Mouse (Mus musculus): ENCODE results near the gene Kifc3. TPM values are rescaled to one million over a fixed set of nuclear protein-coding genes. Genes with fewer than 3 reads are reported as not detected.
A peak's percentile ranks its signal among the peaks of the same experiment; 100 is the strongest.

Kifc3 gene
- polyA plus RNA-seq, 1 experiment from 2014 or later, result 17.4 TPM

- Histone ChIP-seq H3K9ac (no peak overlapping the region), H3K4me2 (replicated peaks) (no peak overlapping the region), H3K27ac (no peak overlapping the region), H3K9me3 (replicated peaks) (no peaks in the 10 kb centered on the region), H3K4me1 (peaks cover 9% of the 10 kb centered on the region; the same call in 1 of the 2 replicates), H3K36me3 (0 out of 2 replicates have a peak, but pooled peaks cover 3% of the 10 kb centered on the region), H3K27me3 (no peaks in the 10 kb centered on the region), H3K4me3 (no peak overlapping the region)
- WGBS, result 90% methylated on average over 5 of the region's 5 CpGs
- no peak for ATAC-seq (ENCODE audit: low FRiP score)
Observed at GRCm38 (mm10) chr8:95123455-95123854, 79.2 kb downstream of the Kifc3 start.

- H3K9ac ChIP-seq, result no peak overlapping the region
- 0 out of 2 replicates have a peak, but pooled peaks cover 7% of the 10 kb centered on the region for H3K36me3 ChIP-seq
- H3K27me3 ChIP-seq, result no peaks in the 10 kb centered on the region
- H3K4me1 ChIP-seq, result no peaks in the 10 kb centered on the region
- no peak overlapping the region for H3K4me2 ChIP-seq (replicated peaks)
- H3K27ac ChIP-seq, result no peak overlapping the region
- 67% methylated on average over 3 of the region's 3 CpGs for WGBS
- no peaks in the 10 kb centered on the region for H3K9me3 ChIP-seq (replicated peaks)
- peak; percentile 60 for ATAC-seq (ENCODE audit: low FRiP score)
- no peak overlapping the region for H3K4me3 ChIP-seq
Observed at GRCm38 (mm10) chr8:95113750-95114149, 88.9 kb downstream of the Kifc3 start.

- no peaks in the 10 kb centered on the region for H3K4me1 ChIP-seq
- no peak overlapping the region for H3K9ac ChIP-seq
- no peak overlapping the region for H3K4me2 ChIP-seq (replicated peaks)
- WGBS, result 70% methylated on average over 4 of the region's 4 CpGs
- no peak overlapping the region for H3K27ac ChIP-seq
- H3K9me3 ChIP-seq (replicated peaks), result no peaks in the 10 kb centered on the region
- no peak overlapping the region for H3K4me3 ChIP-seq
- no peaks in the 10 kb centered on the region for H3K27me3 ChIP-seq
- no peak; the same call in 1 of the 2 replicates for ATAC-seq (ENCODE audit: low FRiP score)
- 0 out of 2 replicates have a peak, but pooled peaks cover 8% of the 10 kb centered on the region for H3K36me3 ChIP-seq
Observed at GRCm38 (mm10) chr8:95113108-95113507, 89.5 kb downstream of the Kifc3 start.

GRCm38 (mm10) chr8:95112594-95112993 is 90.0 kb downstream of the Kifc3 start:
- H3K36me3 ChIP-seq, result 0 out of 2 replicates have a peak, but pooled peaks cover 12% of the 10 kb centered on the region
- 94% methylated on average over 3 of the region's 3 CpGs for WGBS
- H3K4me3 ChIP-seq, result no peak overlapping the region
- H3K4me1 ChIP-seq, result no peaks in the 10 kb centered on the region
- H3K27me3 ChIP-seq, result no peaks in the 10 kb centered on the region
- no peaks in the 10 kb centered on the region for H3K9me3 ChIP-seq (replicated peaks)
- ATAC-seq (ENCODE audit: low FRiP score), result no peak
- H3K27ac ChIP-seq, result no peak overlapping the region
- no peak overlapping the region for H3K9ac ChIP-seq
- no peak overlapping the region for H3K4me2 ChIP-seq (replicated peaks)

GRCm38 (mm10) chr8:95107306-95107705 is 95.3 kb downstream of the Kifc3 start:
- Histone ChIP-seq H3K36me3 (peaks cover 21% of the 10 kb centered on the region), H3K9ac (no peak overlapping the region), H3K27ac (no peak overlapping the region), H3K4me3 (no peak overlapping the region), H3K9me3 (replicated peaks) (no peaks in the 10 kb centered on the region), H3K4me2 (replicated peaks) (no peak overlapping the region), H3K4me1 (no peaks in the 10 kb centered on the region), H3K27me3 (no peaks in the 10 kb centered on the region)
- 91% methylated on average over 13 of the region's 13 CpGs for WGBS
- ATAC-seq (ENCODE audit: low FRiP score), result no peak

- Histone ChIP-seq H3K9ac (no peak overlapping the region), H3K4me3 (no peak overlapping the region), H3K27me3 (no peaks in the 10 kb centered on the region), H3K4me1 (no peaks in the 10 kb centered on the region), H3K9me3 (replicated peaks) (no peaks in the 10 kb centered on the region), H3K36me3 (peaks cover 53% of the 10 kb centered on the region), H3K4me2 (replicated peaks) (no peak overlapping the region), H3K27ac (no peak overlapping the region)
- no peak for ATAC-seq (ENCODE audit: low FRiP score)
- 82% methylated on average over 4 of the region's 4 CpGs for WGBS
Observed at GRCm38 (mm10) chr8:95101972-95102371, 100.6 kb downstream of the Kifc3 start.

GRCm38 (mm10) chr8:95099009-95099408 is 103.6 kb downstream of the Kifc3 start:
- ATAC-seq (ENCODE audit: low FRiP score), result peak; percentile 44; the same call in 1 of the 2 replicates
- H3K27ac ChIP-seq, result no peak overlapping the region
- H3K36me3 ChIP-seq, result peaks cover 82% of the 10 kb centered on the region
- WGBS, result 32% methylated on average over 5 of the region's 5 CpGs
- H3K9ac ChIP-seq, result no peak overlapping the region
- no peaks in the 10 kb centered on the region for H3K27me3 ChIP-seq
- no peaks in the 10 kb centered on the region for H3K9me3 ChIP-seq (replicated peaks)
- H3K4me3 ChIP-seq, result no peak overlapping the region
- H3K4me2 ChIP-seq (replicated peaks), result no peak overlapping the region
- H3K4me1 ChIP-seq, result no peaks in the 10 kb centered on the region

GRCm38 (mm10) chr8:95093574-95093973 is 109.0 kb downstream of the Kifc3 start:
- no peak for ATAC-seq (ENCODE audit: low FRiP score)
- Histone ChIP-seq H3K9ac (no peak overlapping the region), H3K27ac (no peak overlapping the region), H3K4me1 (no peaks in the 10 kb centered on the region), H3K4me3 (no peak overlapping the region), H3K4me2 (replicated peaks) (no peak overlapping the region), H3K27me3 (no peaks in the 10 kb centered on the region), H3K36me3 (peaks cover 92% of the 10 kb centered on the region), H3K9me3 (replicated peaks) (no peaks in the 10 kb centered on the region)
- 95% methylated on average over 4 of the region's 4 CpGs for WGBS

GRCm38 (mm10) chr8:95085432-95086141 is 117.0 kb downstream of the Kifc3 start:
- Histone ChIP-seq H3K9me3 (replicated peaks) (no peaks in the 10 kb centered on the region), H3K9ac (no peak overlapping the region), H3K36me3 (peaks cover 64% of the 10 kb centered on the region), H3K4me3 (no peak overlapping the region), H3K27ac (no peak overlapping the region), H3K27me3 (no peaks in the 10 kb centered on the region), H3K4me1 (peaks cover 19% of the 10 kb centered on the region), H3K4me2 (replicated peaks) (no peak overlapping the region)
- no peak for ATAC-seq (ENCODE audit: low FRiP score)
- 83% methylated on average over 7 of the region's 7 CpGs for WGBS

GRCm38 (mm10) chr8:95084744-95085431 is 117.7 kb downstream of the Kifc3 start:
- peaks cover 57% of the 10 kb centered on the region for H3K36me3 ChIP-seq
- 91% methylated on average over 10 of the region's 10 CpGs for WGBS

GRCm38 (mm10) chr8:95084261-95084660 is 118.4 kb downstream of the Kifc3 start:
- Histone ChIP-seq H3K27ac (no peak overlapping the region), H3K4me1 (peaks cover 19% of the 10 kb centered on the region), H3K9ac (no peak overlapping the region), H3K4me3 (no peak overlapping the region), H3K9me3 (replicated peaks) (no peaks in the 10 kb centered on the region), H3K4me2 (replicated peaks) (no peak overlapping the region), H3K36me3 (peaks cover 54% of the 10 kb centered on the region), H3K27me3 (0 out of 2 replicates have a peak, but pooled peaks cover under 1% of the 10 kb centered on the region)
- no peak for ATAC-seq (ENCODE audit: low FRiP score)
- WGBS, result 92% methylated on average over 4 of the region's 4 CpGs

More at GRCm38 (mm10) chr8:95084744-95085431, 117.7 kb downstream of the Kifc3 start:
- Histone ChIP-seq H3K4me3 (no peak overlapping the region), H3K27ac (no peak overlapping the region), H3K9ac (no peak overlapping the region), H3K27me3 (no peaks in the 10 kb centered on the region), H3K9me3 (replicated peaks) (no peaks in the 10 kb centered on the region), H3K4me2 (replicated peaks) (no peak overlapping the region), H3K4me1 (peaks cover 19% of the 10 kb centered on the region)
- no peak for ATAC-seq (ENCODE audit: low FRiP score)

GRCm38 (mm10) chr8:95081650-95082049 is 121.0 kb downstream of the Kifc3 start:
- peak overlapping the region; percentile 81 for H3K4me2 ChIP-seq (replicated peaks)
- peak overlapping the region; percentile 89 for H3K9ac ChIP-seq
- H3K36me3 ChIP-seq, result peaks cover 31% of the 10 kb centered on the region
- H3K4me3 ChIP-seq, result peak overlapping the region; percentile 87
- ATAC-seq (ENCODE audit: low FRiP score), result no peak
- H3K4me1 ChIP-seq, result peaks cover 19% of the 10 kb centered on the region
- H3K9me3 ChIP-seq (replicated peaks), result no peaks in the 10 kb centered on the region
- peak overlapping the region; percentile 76; the same call in 1 of the 2 replicates for H3K27ac ChIP-seq
- WGBS, result 10% methylated on average over 11 of the region's 11 CpGs
- H3K27me3 ChIP-seq, result peaks cover 11% of the 10 kb centered on the region; the same call in 1 of the 2 replicates
